Mouse (Mus musculus) embryonic facial prominence, embryonic 12.5 days (tissue): ENCODE results near the gene Zbtb38. TPM values are rescaled to one million over a fixed set of nuclear protein-coding genes. Genes with fewer than 3 reads are reported as not detected.

ENCODE experiments used
- ATAC-seq: fragments of 200-750 bp; cut with Nextera tagmentation; 2 replicates; pipeline ENCODE4 v1.8.0; 2017; ENCODE audit not compliant: insufficient number of reproducible peaks, insufficient read depth, low FRiP score, low TSS enrichment
- H3K27ac ChIP-seq: fragments of 300-500 bp; sonication (generic); 2 replicates; pipeline ENCODE4 v1.5.1; 2016; ENCODE audit warnings: mild to moderate bottlenecking
- H3K27me3 ChIP-seq: fragments of 300-500 bp; sonication (generic); 2 replicates; pipeline ENCODE4 v1.6.1; 2016; ENCODE audit warnings: mild to moderate bottlenecking, moderate library complexity
- H3K36me3 ChIP-seq: fragments of 300-500 bp; sonication (generic); 2 replicates; pipeline ENCODE4 v1.6.1; 2016; ENCODE audit warnings: mild to moderate bottlenecking
- H3K4me1 ChIP-seq: fragments of 300-500 bp; sonication (generic); 2 replicates; pipeline ENCODE4 v1.6.1; 2016
- H3K4me2 ChIP-seq: fragments of 300-500 bp; sonication (generic); replicated peaks from 2 replicates; pipeline ENCODE4 v1.6.1; 2016; ENCODE audit warnings: mild to moderate bottlenecking, moderate library complexity
- H3K4me3 ChIP-seq: fragments of 300-500 bp; sonication (generic); 2 replicates; pipeline ENCODE4 v1.5.1; 2016; ENCODE audit warnings: mild to moderate bottlenecking
- H3K9ac ChIP-seq: fragments of 300-500 bp; sonication (generic); 2 replicates; pipeline ENCODE4 v1.6.1; 2016; ENCODE audit warnings: mild to moderate bottlenecking, moderate library complexity
- H3K9me3 ChIP-seq: fragments of 300-500 bp; sonication (generic); 2 replicates; pipeline ENCODE4 v1.6.1; 2016; ENCODE audit warnings: mild to moderate bottlenecking, moderate library complexity
- WGBS: fragments of 180-500 bp; shearing (Covaris S2); methylation state at CpG from one replicate; pipeline ENCODE4 v1.1.7; 2016; 5-methylcytosine and 5-hydroxymethylcytosine counted together
- polyA plus RNA-seq: library from polyadenylated mRNA; unstranded; fragments of >200 nt; fragmentation: Nextera tagmentation; extraction: Ambion mirVana; gene quantifications from 2 replicates; pipeline ENCODE4 v1.2.1, GENCODE M21; 2016

Gene Zbtb38
- polyA plus RNA-seq, 1 experiment from 2014 or later = 12.3 TPM

GRCm38 (mm10) chr9:96756638-96757435, 4.2 kb upstream of the Zbtb38 start:
- no peak overlapping the region for H3K4me2 ChIP-seq
- H3K9me3 ChIP-seq = no peaks in the 10 kb centered on the region
- 94% methylated on average over 9 of the region's 9 CpGs for WGBS
- ATAC-seq = no peak
- H3K9ac ChIP-seq = no peak overlapping the region
- no peaks in the 10 kb centered on the region for H3K36me3 ChIP-seq
- no peaks in the 10 kb centered on the region for H3K27me3 ChIP-seq
- no peak overlapping the region for H3K27ac ChIP-seq
- H3K4me3 ChIP-seq = no peak overlapping the region
- H3K4me1 ChIP-seq = 0 out of 2 replicates have a peak, but pooled peaks cover 11% of the 10 kb centered on the region

DNA sequence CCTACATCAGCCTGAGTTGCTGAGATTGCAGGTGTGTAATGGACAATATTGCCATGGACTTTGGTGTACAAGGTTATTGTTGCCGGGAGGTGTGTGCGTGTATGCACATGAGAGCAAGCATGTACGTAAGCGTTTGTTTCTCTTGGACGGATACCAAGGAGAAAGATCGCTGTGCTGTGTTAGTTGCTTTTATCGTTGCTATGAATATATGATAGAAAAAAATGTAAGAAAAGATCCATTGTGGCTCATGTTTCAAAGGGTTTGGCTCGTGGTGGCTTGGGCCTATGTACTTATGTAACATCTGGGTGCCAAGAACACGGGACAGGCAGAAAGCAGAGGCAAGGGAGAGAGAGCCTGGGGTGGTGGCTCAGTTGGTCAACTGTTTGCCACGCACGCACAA, 3.1 kb upstream of the Zbtb38 start:
- 74% methylated on average over 11 of the region's 11 CpGs for WGBS
- no peak for ATAC-seq
- H3K27ac ChIP-seq = no peak overlapping the region

GRCm38 (mm10) chr9:96754625-96754969, 2.0 kb upstream of the Zbtb38 start:
- no peak overlapping the region for H3K27ac ChIP-seq
- H3K4me3 ChIP-seq = no peak overlapping the region
- no peak overlapping the region for H3K9ac ChIP-seq
- no peaks in the 10 kb centered on the region for H3K9me3 ChIP-seq
- 0 out of 2 replicates have a peak, but pooled peaks cover 11% of the 10 kb centered on the region for H3K4me1 ChIP-seq
- no peaks in the 10 kb centered on the region for H3K36me3 ChIP-seq
- ATAC-seq = no peak
- no peaks in the 10 kb centered on the region for H3K27me3 ChIP-seq
- 75% methylated on average over 1 of the region's 1 CpGs for WGBS
- no peak overlapping the region for H3K4me2 ChIP-seq

More for the DNA sequence above, 3.1 kb upstream of the Zbtb38 start:
- H3K9ac ChIP-seq = no peak overlapping the region
- no peaks in the 10 kb centered on the region for H3K9me3 ChIP-seq
- no peak overlapping the region for H3K4me2 ChIP-seq
- 0 out of 2 replicates have a peak, but pooled peaks cover 11% of the 10 kb centered on the region for H3K4me1 ChIP-seq
- H3K4me3 ChIP-seq = no peak overlapping the region
- H3K27me3 ChIP-seq = no peaks in the 10 kb centered on the region
- H3K36me3 ChIP-seq = no peaks in the 10 kb centered on the region

- H3K9ac ChIP-seq = no peak overlapping the region
- no peak overlapping the region for H3K27ac ChIP-seq
- 0 out of 2 replicates have a peak, but pooled peaks cover 11% of the 10 kb centered on the region for H3K4me1 ChIP-seq
- ATAC-seq = no peak
- no peak overlapping the region for H3K4me3 ChIP-seq
- H3K27me3 ChIP-seq = no peaks in the 10 kb centered on the region
- no peaks in the 10 kb centered on the region for H3K36me3 ChIP-seq
- 77% methylated on average over 11 of the region's 11 CpGs for WGBS
- no peak overlapping the region for H3K4me2 ChIP-seq
- no peaks in the 10 kb centered on the region for H3K9me3 ChIP-seq
These were observed 1.4 kb upstream of the Zbtb38 start for GRCm38 (mm10) chr9:96753921-96754624.

- ATAC-seq = no peak
- Histone ChIP-seq H3K27ac (no peak overlapping the region), H3K36me3 (no peaks in the 10 kb centered on the region), H3K4me2 (no peak overlapping the region), H3K4me1 (0 out of 2 replicates have a peak, but pooled peaks cover 11% of the 10 kb centered on the region), H3K4me3 (no peak overlapping the region), H3K9ac (no peak overlapping the region), H3K27me3 (no peaks in the 10 kb centered on the region), H3K9me3 (no peaks in the 10 kb centered on the region)
- WGBS = 90% methylated on average over 8 of the region's 8 CpGs
These were observed 761 bp upstream of the Zbtb38 start for GRCm38 (mm10) chr9:96753392-96753791.

GRCm38 (mm10) chr9:96751821-96752602, 619 bp downstream of the Zbtb38 start:
- no peak overlapping the region for H3K27ac ChIP-seq
- no peaks in the 10 kb centered on the region for H3K27me3 ChIP-seq
- no peak overlapping the region for H3K4me2 ChIP-seq
- H3K36me3 ChIP-seq = no peaks in the 10 kb centered on the region
- no peak overlapping the region for H3K4me3 ChIP-seq
- no peak for ATAC-seq
- H3K9ac ChIP-seq = no peak overlapping the region
- H3K4me1 ChIP-seq = 0 out of 2 replicates have a peak, but pooled peaks cover 11% of the 10 kb centered on the region
- WGBS = 89% methylated on average over 15 of the region's 15 CpGs
- H3K9me3 ChIP-seq = 0 out of 2 replicates have a peak, but pooled peaks cover 3% of the 10 kb centered on the region

DNA sequence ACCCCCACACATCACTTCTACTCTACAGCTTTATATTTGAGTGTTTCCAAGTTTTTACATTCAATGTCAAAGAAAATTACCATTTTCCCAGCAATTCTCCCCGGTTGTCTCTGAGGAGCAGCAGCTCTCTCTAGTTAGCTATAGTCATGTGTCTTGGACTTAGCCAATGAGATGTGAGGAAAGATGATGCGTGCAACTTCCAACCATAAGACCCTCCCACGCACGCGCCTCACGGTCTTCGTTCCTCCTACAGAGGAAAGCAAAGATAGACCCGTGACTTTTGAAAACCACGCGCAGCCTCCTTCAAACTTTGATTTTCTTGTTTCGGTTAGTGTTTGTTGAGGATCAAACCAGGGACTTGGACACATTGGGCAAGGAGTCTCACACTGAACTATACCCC, 2.0 kb downstream of the Zbtb38 start:
- Histone ChIP-seq H3K27me3 (no peaks in the 10 kb centered on the region), H3K4me2 (no peak overlapping the region), H3K4me3 (no peak overlapping the region), H3K9me3 (0 out of 2 replicates have a peak, but pooled peaks cover 5% of the 10 kb centered on the region), H3K27ac (no peak overlapping the region), H3K36me3 (no peaks in the 10 kb centered on the region), H3K9ac (no peak overlapping the region), H3K4me1 (0 out of 2 replicates have a peak, but pooled peaks cover 11% of the 10 kb centered on the region)
- WGBS = 94% methylated on average over 11 of the region's 11 CpGs
- no peak for ATAC-seq

- no peak overlapping the region for H3K9ac ChIP-seq
- H3K4me2 ChIP-seq = no peak overlapping the region
- 97% methylated on average over 9 of the region's 9 CpGs for WGBS
- no peak for ATAC-seq
- no peak overlapping the region for H3K27ac ChIP-seq
- no peaks in the 10 kb centered on the region for H3K36me3 ChIP-seq
- 0 out of 2 replicates have a peak, but pooled peaks cover 5% of the 10 kb centered on the region for H3K9me3 ChIP-seq
- H3K27me3 ChIP-seq = no peaks in the 10 kb centered on the region
- H3K4me3 ChIP-seq = no peak overlapping the region
- H3K4me1 ChIP-seq = no peaks in the 10 kb centered on the region
These were observed 6.1 kb downstream of the Zbtb38 start for GRCm38 (mm10) chr9:96746527-96746926.

DNA sequence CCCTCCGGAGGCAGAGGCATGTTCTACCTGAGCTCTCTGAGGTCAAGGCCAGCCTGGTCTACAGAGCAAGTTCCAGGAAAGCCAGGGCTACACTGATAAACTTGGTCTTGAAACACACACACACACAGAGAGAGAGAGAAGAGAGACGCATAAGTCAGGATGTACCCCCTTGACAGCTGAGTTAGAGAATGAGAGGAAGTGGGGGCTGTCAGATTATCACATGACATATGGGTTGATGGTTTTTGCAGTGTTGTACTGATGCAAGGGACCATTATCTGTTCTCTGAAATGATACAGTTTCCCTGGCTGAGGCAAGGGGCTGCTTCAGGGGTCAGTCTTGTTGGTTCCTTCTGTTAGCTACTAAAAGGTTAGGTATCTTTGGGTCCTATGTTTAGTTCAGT, 7.7 kb downstream of the Zbtb38 start:
- no peak for ATAC-seq
- WGBS = 85% methylated on average over 2 of the region's 2 CpGs
- Histone ChIP-seq H3K9me3 (0 out of 2 replicates have a peak, but pooled peaks cover 5% of the 10 kb centered on the region), H3K36me3 (no peaks in the 10 kb centered on the region), H3K27me3 (no peaks in the 10 kb centered on the region), H3K9ac (no peak overlapping the region), H3K4me3 (no peak overlapping the region), H3K4me2 (no peak overlapping the region), H3K27ac (no peak overlapping the region), H3K4me1 (no peaks in the 10 kb centered on the region; the same call in 1 of the 2 replicates)

DNA sequence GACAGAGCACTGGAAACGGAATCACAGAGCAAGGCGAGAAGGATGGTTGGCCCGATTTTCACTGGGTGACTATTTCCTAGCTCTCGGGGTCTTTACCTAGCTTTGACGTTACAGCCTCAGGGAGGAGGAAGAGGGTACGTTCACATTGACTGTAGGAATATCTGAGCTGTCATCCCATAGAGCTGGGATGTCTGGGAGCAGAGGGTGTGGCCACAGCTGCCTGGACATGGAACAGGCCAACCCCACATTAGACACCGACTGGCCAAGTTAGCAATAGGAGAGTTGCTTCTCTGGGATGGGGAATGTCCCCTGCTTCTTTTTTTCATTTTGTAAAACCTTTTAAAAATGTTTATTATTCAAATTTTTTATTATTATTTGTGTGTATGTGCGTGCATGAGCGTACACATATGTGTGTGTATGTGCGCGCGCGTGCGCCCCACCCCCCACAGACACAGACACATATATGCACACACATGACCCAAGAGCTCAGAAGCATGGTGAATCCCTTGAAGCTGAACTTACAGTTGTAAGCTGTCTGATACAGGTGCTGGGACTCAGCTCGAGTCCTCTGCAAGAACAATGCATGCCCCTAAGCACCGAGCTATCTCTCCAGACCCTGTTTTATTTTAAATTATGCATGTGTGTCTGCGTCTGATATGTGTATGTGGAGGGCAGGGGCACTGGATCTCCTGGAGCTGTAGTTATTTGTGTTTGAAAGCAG, 11.1 kb downstream of the Zbtb38 start:
- Histone ChIP-seq H3K36me3 (no peaks in the 10 kb centered on the region), H3K27ac (no peak overlapping the region), H3K9me3 (no peaks in the 10 kb centered on the region), H3K9ac (no peak overlapping the region), H3K4me3 (no peak overlapping the region), H3K4me2 (no peak overlapping the region), H3K27me3 (no peaks in the 10 kb centered on the region), H3K4me1 (no peaks in the 10 kb centered on the region; the same call in 1 of the 2 replicates)
- 80% methylated on average over 17 of the region's 17 CpGs for WGBS
- no peak for ATAC-seq
